Mouse (Mus musculus): ENCODE measurements around the gene Panx1. TPM values are rescaled to one million over a fixed set of nuclear protein-coding genes. Genes with fewer than 3 reads are reported as not detected.
A peak's percentile ranks its signal among the peaks of the same experiment; 100 is the strongest.

Gene Panx1
- polyA plus RNA-seq, 1 experiment from 2014 or later, result 30.3 TPM

DNA sequence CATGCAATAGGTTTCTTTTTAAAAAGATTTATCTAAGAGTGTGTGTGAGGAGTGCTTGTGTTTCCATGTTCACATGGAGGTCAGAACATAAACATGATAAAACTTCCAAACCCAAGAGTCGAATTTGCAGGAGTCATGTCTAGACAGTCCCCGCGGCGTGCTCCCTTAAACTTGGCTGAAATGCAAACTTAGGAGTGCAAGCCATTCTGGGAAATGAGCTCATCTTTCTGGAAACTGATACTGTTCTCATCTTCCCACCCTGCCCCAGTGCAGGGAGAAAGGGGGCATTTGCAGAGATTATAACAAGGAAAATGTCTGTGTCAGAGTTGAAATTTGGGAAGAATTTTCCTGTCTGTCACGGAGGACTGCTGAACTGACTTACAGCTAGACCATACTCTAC is 5.4 kb downstream of the Panx1 start:
- no peak for ATAC-seq
- Histone ChIP-seq H3K4me1 (ENCODE audit: control insufficient read depth, insufficient read depth, low read length) (peaks cover 13% of the 10 kb centered on the region), H3K36me3 (ENCODE audit: control insufficient read depth, insufficient read depth, low read length) (no peaks in the 10 kb centered on the region), H3K9ac (ENCODE audit: low read depth, low read length) (no peak overlapping the region), H3K27ac (ENCODE audit: low read length) (no peak overlapping the region), H3K27me3 (replicated peaks; ENCODE audit: control insufficient read depth, insufficient read depth, low read length) (no peaks in the 10 kb centered on the region), H3K4me2 (ENCODE audit: low read depth, low read length) (no peak overlapping the region), H3K4me3 (ENCODE audit: low read length) (no peak overlapping the region), H3K9me3 (ENCODE audit: control insufficient read depth, low read length) (no peaks in the 10 kb centered on the region)
- 77% methylated on average over 5 of the region's 5 CpGs for WGBS

DNA sequence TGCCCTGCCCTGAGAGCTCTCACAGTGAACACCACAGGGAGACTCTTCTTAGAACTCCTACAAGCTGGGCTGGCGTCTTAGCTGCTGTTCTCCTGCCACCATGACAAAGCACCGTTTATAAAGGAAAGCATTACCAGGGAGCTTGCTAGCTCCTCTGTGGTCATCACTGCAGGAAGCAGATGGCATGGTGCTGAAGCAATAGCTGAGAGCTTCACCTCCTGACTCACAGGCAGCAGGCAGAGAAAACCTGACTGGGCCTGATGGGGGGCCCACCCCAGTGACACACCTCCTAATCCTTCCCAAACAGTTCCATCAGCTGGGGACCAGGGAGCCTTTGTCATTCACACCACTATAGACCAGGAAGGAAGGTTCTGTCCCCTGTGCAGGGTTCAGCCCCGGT is 7.6 kb downstream of the Panx1 start:
- Histone ChIP-seq H3K27ac (ENCODE audit: low read length) (no peak overlapping the region), H3K36me3 (ENCODE audit: control insufficient read depth, insufficient read depth, low read length) (no peaks in the 10 kb centered on the region), H3K9me3 (ENCODE audit: control insufficient read depth, low read length) (no peaks in the 10 kb centered on the region), H3K4me1 (ENCODE audit: control insufficient read depth, insufficient read depth, low read length) (peaks cover 13% of the 10 kb centered on the region), H3K9ac (ENCODE audit: low read depth, low read length) (no peak overlapping the region), H3K27me3 (replicated peaks; ENCODE audit: control insufficient read depth, insufficient read depth, low read length) (no peaks in the 10 kb centered on the region), H3K4me2 (ENCODE audit: low read depth, low read length) (no peak overlapping the region), H3K4me3 (ENCODE audit: low read length) (no peak overlapping the region)
- no peak for ATAC-seq
- 54% methylated on average over 3 of the region's 3 CpGs for WGBS

DNA sequence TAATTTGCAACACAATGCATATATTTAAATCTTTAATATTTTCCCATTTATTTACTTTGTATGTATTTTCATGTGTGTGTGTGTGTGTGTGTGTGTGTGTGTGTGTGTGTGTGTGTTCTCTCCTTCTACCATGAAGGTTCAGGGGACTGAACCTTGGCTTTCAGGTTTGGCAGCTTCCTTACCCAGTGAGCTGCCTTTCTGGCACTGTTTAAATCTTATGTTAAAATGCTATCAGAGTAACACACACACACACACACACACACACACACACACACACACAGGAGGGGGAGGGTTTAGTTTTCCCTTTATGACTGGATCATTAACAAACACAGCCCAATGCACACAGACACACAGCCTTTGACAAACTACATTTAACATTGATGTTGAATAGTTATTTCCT is 8.0 kb downstream of the Panx1 start:
- no peak overlapping the region for H3K9ac ChIP-seq (ENCODE audit: low read depth, low read length)
- H3K4me2 ChIP-seq (ENCODE audit: low read depth, low read length), result no peak overlapping the region
- no peak overlapping the region for H3K4me3 ChIP-seq (ENCODE audit: low read length)
- no peaks in the 10 kb centered on the region for H3K36me3 ChIP-seq (ENCODE audit: control insufficient read depth, insufficient read depth, low read length)
- no peaks in the 10 kb centered on the region for H3K9me3 ChIP-seq (ENCODE audit: control insufficient read depth, low read length)
- no peak overlapping the region for H3K27ac ChIP-seq (ENCODE audit: low read length)
- H3K4me1 ChIP-seq (ENCODE audit: control insufficient read depth, insufficient read depth, low read length), result peaks cover 13% of the 10 kb centered on the region
- no peaks in the 10 kb centered on the region for H3K27me3 ChIP-seq (replicated peaks; ENCODE audit: control insufficient read depth, insufficient read depth, low read length)
- no peak for ATAC-seq

DNA sequence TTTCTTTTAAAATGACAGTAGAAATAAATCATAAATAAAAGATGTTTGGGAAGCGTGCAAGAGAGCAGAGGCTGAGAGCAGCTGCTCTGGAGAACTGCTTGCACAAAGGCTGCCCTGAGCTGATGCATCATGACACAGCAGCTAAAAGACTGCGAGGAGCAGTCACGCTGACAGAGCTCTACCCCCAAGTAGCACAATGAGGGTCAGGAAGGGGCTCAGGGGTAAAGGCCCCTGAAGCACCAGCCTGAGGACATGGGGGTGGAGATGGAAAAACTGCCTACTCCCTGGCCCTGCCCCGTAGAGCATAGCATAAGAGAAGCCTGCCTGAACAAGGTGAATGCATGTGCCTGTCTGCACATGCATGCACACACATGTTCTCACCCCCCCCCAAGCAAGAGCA is 8.5 kb downstream of the Panx1 start:
- Histone ChIP-seq H3K9ac (ENCODE audit: low read depth, low read length) (no peak overlapping the region), H3K4me1 (ENCODE audit: control insufficient read depth, insufficient read depth, low read length) (peaks cover 13% of the 10 kb centered on the region), H3K9me3 (ENCODE audit: control insufficient read depth, low read length) (no peaks in the 10 kb centered on the region), H3K4me3 (ENCODE audit: low read length) (no peak overlapping the region), H3K27ac (ENCODE audit: low read length) (no peak overlapping the region), H3K27me3 (replicated peaks; ENCODE audit: control insufficient read depth, insufficient read depth, low read length) (no peaks in the 10 kb centered on the region), H3K36me3 (ENCODE audit: control insufficient read depth, insufficient read depth, low read length) (no peaks in the 10 kb centered on the region), H3K4me2 (ENCODE audit: low read depth, low read length) (no peak overlapping the region)
- 0 out of 2 replicates have a peak, but pooled peaks have one; percentile 32 for ATAC-seq
- WGBS, result 48% methylated on average over 4 of the region's 4 CpGs

DNA sequence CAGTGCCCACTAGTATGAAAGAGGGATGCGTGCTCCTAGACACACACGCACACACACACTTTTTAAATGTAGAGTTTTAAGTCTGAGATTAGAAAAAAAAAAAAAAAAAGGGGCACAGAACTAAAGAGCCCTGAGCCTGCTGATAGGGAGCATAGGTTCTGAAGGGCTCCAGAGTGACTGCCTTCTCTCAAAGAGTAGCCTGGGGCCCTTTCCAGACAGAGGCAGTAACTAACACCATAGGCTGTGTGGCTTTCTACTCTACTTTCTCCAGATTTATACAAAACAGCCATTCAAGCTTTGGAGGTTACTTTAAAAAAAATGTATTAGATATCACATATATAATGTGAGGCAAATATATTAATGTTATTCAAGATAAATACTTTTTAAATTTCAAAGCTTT is 8.9 kb downstream of the Panx1 start:
- H3K4me1 ChIP-seq (ENCODE audit: control insufficient read depth, insufficient read depth, low read length), result peaks cover 13% of the 10 kb centered on the region
- H3K27ac ChIP-seq (ENCODE audit: low read length), result no peak overlapping the region
- WGBS, result 100% methylated on average over 2 of the region's 2 CpGs
- ATAC-seq, result no peak
- no peaks in the 10 kb centered on the region for H3K36me3 ChIP-seq (ENCODE audit: control insufficient read depth, insufficient read depth, low read length)
- H3K4me2 ChIP-seq (ENCODE audit: low read depth, low read length), result no peak overlapping the region
- H3K4me3 ChIP-seq (ENCODE audit: low read length), result no peak overlapping the region
- H3K9me3 ChIP-seq (ENCODE audit: control insufficient read depth, low read length), result no peaks in the 10 kb centered on the region
- no peaks in the 10 kb centered on the region for H3K27me3 ChIP-seq (replicated peaks; ENCODE audit: control insufficient read depth, insufficient read depth, low read length)
- no peak overlapping the region for H3K9ac ChIP-seq (ENCODE audit: low read depth, low read length)

DNA sequence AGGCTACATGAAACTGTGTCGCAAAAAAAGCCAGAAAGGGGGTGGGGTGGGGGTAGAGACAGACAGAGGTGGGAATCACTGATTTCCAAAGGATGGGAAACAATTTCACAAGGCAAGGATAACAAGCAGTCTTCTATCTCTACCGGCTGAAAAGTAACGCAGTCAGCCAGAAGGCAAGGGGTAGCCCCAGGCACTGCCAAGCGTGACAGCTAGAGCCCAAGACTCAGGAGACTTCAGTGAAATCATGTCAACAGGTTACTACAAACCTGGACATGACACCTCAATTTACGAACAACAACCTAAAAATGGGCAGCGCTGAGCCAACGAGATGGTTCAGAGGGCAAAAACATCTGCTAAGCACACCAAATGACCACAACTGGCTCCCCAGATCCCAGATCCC is 9.3 kb downstream of the Panx1 start:
- WGBS, result 92% methylated on average over 7 of the region's 7 CpGs
- Histone ChIP-seq H3K4me2 (ENCODE audit: low read depth, low read length) (no peak overlapping the region), H3K27me3 (replicated peaks; ENCODE audit: control insufficient read depth, insufficient read depth, low read length) (no peaks in the 10 kb centered on the region), H3K4me3 (ENCODE audit: low read length) (no peak overlapping the region), H3K4me1 (ENCODE audit: control insufficient read depth, insufficient read depth, low read length) (peaks cover 13% of the 10 kb centered on the region), H3K27ac (ENCODE audit: low read length) (no peak overlapping the region), H3K36me3 (ENCODE audit: control insufficient read depth, insufficient read depth, low read length) (no peaks in the 10 kb centered on the region), H3K9me3 (ENCODE audit: control insufficient read depth, low read length) (no peaks in the 10 kb centered on the region), H3K9ac (ENCODE audit: low read depth, low read length) (no peak overlapping the region)
- ATAC-seq, result no peak

DNA sequence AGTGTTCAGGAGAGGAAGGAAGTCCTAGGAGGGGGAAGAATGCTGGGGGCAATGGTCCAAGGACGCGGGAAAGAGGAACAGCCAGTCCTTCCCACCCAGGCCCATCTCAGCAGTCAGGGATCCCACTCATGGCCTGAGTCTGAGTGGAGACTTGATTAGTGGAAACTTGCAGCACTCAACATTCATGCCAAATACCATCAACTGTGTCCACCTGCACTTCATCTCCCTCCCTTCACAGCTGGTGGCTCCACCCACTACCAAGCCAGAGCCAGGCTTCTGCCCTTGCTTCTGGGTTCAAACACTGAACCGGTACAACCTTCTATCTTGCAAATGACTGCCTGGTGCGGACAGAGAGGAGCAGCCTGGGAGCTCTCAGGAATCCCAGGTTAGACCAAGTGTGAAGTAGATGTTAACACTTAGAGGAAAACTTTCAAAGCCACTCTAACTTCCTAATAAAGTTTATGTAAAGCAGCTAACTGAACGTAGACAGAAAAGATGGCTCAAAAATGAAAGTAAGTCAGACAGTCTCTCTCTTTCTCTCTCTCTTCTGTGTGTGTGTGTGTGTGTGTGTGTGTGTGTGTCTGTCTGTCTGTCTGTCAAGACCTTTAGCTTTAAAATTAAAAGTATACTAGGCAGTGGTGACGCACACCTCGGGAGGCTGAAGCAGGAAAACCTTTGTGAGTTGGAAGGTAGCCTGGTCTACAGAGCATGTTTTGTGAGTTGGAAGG is 10.6 kb downstream of the Panx1 start:
- H3K9me3 ChIP-seq (ENCODE audit: control insufficient read depth, low read length), result no peaks in the 10 kb centered on the region
- peaks cover 13% of the 10 kb centered on the region for H3K4me1 ChIP-seq (ENCODE audit: control insufficient read depth, insufficient read depth, low read length)
- no peak overlapping the region for H3K4me3 ChIP-seq (ENCODE audit: low read length)
- H3K9ac ChIP-seq (ENCODE audit: low read depth, low read length), result no peak overlapping the region
- H3K27me3 ChIP-seq (replicated peaks; ENCODE audit: control insufficient read depth, insufficient read depth, low read length), result no peaks in the 10 kb centered on the region
- H3K4me2 ChIP-seq (ENCODE audit: low read depth, low read length), result no peak overlapping the region
- 69% methylated on average over 7 of the region's 7 CpGs for WGBS
- H3K27ac ChIP-seq (ENCODE audit: low read length), result no peak overlapping the region
- H3K36me3 ChIP-seq (ENCODE audit: control insufficient read depth, insufficient read depth, low read length), result no peaks in the 10 kb centered on the region
- ATAC-seq, result peak; percentile 41; the same call in 1 of the 2 replicates

DNA sequence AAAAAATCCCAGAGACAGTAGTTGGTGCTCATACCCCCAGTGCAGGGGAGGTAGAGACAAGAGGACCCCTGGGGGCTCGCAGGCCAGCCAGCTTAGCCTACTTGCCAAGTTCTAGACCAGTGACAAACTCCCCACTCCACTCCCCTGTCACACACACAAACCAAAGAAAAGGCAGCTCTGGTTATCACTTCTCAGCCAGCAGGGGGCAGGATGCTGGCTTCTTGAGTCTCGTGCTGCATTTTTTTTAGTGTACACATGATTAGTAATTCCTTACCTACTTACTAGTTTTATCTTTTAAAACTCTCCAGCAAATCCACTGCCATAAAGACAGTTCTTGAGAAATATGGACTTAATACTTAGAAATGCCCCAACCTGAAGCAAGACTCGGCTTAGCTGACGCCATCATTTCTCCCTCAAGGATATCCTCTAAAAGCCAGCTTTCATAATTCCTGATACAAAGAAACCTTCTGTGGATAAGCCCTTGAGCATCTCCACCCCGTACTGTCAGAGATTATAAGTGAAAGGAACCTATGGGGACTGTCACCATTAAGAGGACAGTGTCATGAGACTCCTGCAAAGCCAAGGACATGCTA is 11.6 kb downstream of the Panx1 start:
- Histone ChIP-seq H3K36me3 (ENCODE audit: control insufficient read depth, insufficient read depth, low read length) (no peaks in the 10 kb centered on the region), H3K4me3 (ENCODE audit: low read length) (no peak overlapping the region), H3K27ac (ENCODE audit: low read length) (no peak overlapping the region), H3K27me3 (replicated peaks; ENCODE audit: control insufficient read depth, insufficient read depth, low read length) (no peaks in the 10 kb centered on the region), H3K4me1 (ENCODE audit: control insufficient read depth, insufficient read depth, low read length) (peaks cover 13% of the 10 kb centered on the region), H3K4me2 (ENCODE audit: low read depth, low read length) (no peak overlapping the region), H3K9ac (ENCODE audit: low read depth, low read length) (no peak overlapping the region), H3K9me3 (ENCODE audit: control insufficient read depth, low read length) (no peaks in the 10 kb centered on the region)
- ATAC-seq, result no peak
- 69% methylated on average over 5 of the region's 5 CpGs for WGBS

DNA sequence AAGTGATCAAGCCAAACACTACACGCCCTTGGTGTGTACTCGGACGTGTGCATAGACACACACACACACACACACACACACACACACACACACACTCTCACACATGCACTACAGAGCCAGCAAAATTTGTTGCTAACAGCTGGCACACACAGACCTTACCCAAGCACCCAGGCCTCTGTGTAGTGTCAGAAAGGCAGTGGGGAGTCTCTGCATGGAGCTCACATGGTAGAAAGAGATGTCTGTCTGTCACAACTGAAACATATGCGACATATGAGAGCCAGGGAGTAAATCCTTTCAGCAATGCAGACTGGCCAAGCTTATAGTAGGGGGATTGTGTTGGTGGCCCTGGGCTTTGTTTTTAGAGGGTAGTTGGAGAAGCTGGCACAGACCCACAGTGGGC is 12.5 kb downstream of the Panx1 start:
- ATAC-seq, result no peak
- 79% methylated on average over 4 of the region's 4 CpGs for WGBS
- no peak overlapping the region for H3K9ac ChIP-seq (ENCODE audit: low read depth, low read length)

DNA sequence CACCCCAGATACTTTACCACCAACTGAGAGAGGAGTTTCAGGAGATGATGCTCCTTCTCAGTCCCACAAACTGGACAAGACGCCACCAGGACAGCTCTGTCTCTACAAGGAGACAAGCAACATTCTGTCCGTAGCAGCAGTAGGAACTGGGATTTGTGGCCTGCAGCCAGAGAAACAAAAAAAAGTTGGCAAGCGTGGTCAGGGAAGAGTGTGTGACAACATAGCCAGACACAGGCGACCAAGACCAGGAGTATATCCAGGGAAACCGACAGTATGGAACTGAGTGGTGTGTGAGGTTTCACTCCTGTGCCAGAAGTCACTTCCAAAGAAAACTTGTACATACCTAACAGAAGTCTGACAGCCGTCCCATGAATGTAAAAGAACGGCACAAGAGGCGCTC is 14.5 kb downstream of the Panx1 start:
- Histone ChIP-seq H3K27ac (ENCODE audit: low read length) (no peak overlapping the region), H3K9ac (ENCODE audit: low read depth, low read length) (no peak overlapping the region), H3K4me2 (ENCODE audit: low read depth, low read length) (no peak overlapping the region), H3K9me3 (ENCODE audit: control insufficient read depth, low read length) (no peaks in the 10 kb centered on the region), H3K27me3 (replicated peaks; ENCODE audit: control insufficient read depth, insufficient read depth, low read length) (no peaks in the 10 kb centered on the region), H3K4me3 (ENCODE audit: low read length) (no peak overlapping the region), H3K4me1 (ENCODE audit: control insufficient read depth, insufficient read depth, low read length) (peaks cover 6% of the 10 kb centered on the region), H3K36me3 (ENCODE audit: control insufficient read depth, insufficient read depth, low read length) (no peaks in the 10 kb centered on the region)
- ATAC-seq, result no peak
- WGBS, result 65% methylated on average over 8 of the region's 8 CpGs

More for the DNA sequence above, 12.5 kb downstream of the Panx1 start:
- Histone ChIP-seq H3K27me3 (replicated peaks; ENCODE audit: control insufficient read depth, insufficient read depth, low read length) (no peaks in the 10 kb centered on the region), H3K4me3 (ENCODE audit: low read length) (no peak overlapping the region), H3K9me3 (ENCODE audit: control insufficient read depth, low read length) (no peaks in the 10 kb centered on the region), H3K36me3 (ENCODE audit: control insufficient read depth, insufficient read depth, low read length) (no peaks in the 10 kb centered on the region), H3K4me2 (ENCODE audit: low read depth, low read length) (no peak overlapping the region), H3K27ac (ENCODE audit: low read length) (no peak overlapping the region), H3K4me1 (ENCODE audit: control insufficient read depth, insufficient read depth, low read length) (peaks cover 13% of the 10 kb centered on the region)

All from intestine, embryonic 16.5 days (tissue).